Mouse (Mus musculus): ENCODE results near the gene Dbx1. TPM values are rescaled to one million over a fixed set of nuclear protein-coding genes. Genes with fewer than 3 reads are reported as not detected.

Dbx1 gene
- total RNA-seq, 2 experiments from 2014 or later: not detected

Other genes with a start within 250 kb of the Dbx1 start
- 1 to 10 TPM; 1.5 to 1.9 TPM for gene Htatip2, start 122.3 kb upstream of the Dbx1 start, total RNA-seq (2021)
- gene Prmt3, start 141.5 kb upstream of the Dbx1 start, total RNA-seq (2021): 10 to 100 TPM in 1 of 2 experiments, 1 to 10 TPM in 1; 8.8 to 10.7 TPM